Mouse (Mus musculus): Measurements from ENCODE around the gene Otulinl.

DNA sequence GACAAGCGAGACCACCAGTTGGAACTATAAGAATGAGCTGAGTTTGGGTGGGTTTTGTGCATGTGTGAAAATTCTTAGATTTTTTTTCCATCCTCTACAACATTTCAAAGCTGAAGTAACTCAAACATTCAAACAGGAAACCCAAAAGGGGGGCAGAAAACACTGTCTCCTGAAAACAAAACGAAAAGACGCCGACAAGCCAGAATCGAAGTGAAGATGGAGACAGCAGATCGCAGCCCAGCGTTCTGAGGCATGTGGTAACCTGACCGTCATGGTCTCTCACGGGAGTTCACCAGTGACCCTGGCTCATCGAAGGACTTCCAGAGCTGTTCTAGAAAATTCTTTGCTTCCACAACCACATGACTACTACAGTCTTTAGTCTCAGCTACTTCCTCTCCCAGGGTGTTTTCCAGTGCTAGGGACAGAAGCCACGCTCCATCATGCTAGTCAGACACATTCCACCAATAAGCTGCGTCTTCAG is 11.4 kb downstream of the Otulinl start:
- TF ChIP-seq CTCF (IDR thresholded peaks at IDR 0.05; ENCODE audit: borderline replicate concordance, extremely low read depth, insufficient read depth, insufficient read length) (no peak), POLR2A (IDR thresholded peaks at IDR 0.05; ENCODE audit: borderline replicate concordance, extremely low read depth, insufficient read depth, insufficient read length, poor library complexity, severe bottlenecking) (no peak)

All from brain, embryonic 14.5 days (tissue).